Mouse (Mus musculus) spleen, adult 2 months (tissue): ENCODE results near the gene Gm20388.

ENCODE experiments used
- CTCF ChIP-seq: fragments of 200-500 bp; IDR thresholded peaks from 2 replicates; pipeline ENCODE4 v1.5.1; 2011; ENCODE audit warnings: mild to moderate bottlenecking, inconsistent platforms; ENCODE audit not compliant: insufficient read depth, insufficient read length, insufficient replicate concordance; ENCODE audit errors: extremely low read depth
- POLR2A ChIP-seq: fragments of 200-500 bp; IDR thresholded peaks from 2 replicates; pipeline ENCODE4 v1.6.1; 2011; ENCODE audit warnings: low read depth, low read length, inconsistent platforms

DNA sequence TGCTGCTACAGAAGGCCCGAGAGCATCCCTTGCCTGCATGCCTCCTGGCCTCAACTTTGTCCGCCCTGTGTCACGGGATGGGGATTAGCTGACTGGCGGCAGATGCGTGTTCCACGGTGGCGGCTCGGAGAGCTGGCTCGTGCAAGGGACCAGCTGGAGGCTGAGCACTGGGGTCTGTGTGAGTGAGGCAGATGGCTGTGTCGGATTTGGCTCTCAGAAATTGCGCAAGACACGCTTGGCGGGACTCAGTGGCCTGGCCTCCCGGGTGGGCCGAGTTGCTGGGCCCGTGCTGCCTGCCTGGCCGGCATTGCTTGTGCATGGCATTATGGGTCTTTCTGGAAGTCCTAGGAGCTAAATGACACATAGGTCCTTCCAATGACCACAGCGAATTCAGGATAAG, 398.7 kb downstream of the Gm20388 start:
- TF ChIP-seq POLR2A (no peak), CTCF (no peak)
